Mouse (Mus musculus): ENCODE results near the gene Nectin3. TPM values are rescaled to one million over a fixed set of nuclear protein-coding genes. Genes with fewer than 3 reads are reported as not detected.
"Not testable (repeated sequence)": the region's sequence is repeated elsewhere in the genome, so short reads cannot be mapped to it uniquely, and the experiment has no call there.

Gene Nectin3
- total and polyA plus RNA-seq, 2 experiments from 2014 or later, result 8.6 to 28.7 TPM

DNA sequence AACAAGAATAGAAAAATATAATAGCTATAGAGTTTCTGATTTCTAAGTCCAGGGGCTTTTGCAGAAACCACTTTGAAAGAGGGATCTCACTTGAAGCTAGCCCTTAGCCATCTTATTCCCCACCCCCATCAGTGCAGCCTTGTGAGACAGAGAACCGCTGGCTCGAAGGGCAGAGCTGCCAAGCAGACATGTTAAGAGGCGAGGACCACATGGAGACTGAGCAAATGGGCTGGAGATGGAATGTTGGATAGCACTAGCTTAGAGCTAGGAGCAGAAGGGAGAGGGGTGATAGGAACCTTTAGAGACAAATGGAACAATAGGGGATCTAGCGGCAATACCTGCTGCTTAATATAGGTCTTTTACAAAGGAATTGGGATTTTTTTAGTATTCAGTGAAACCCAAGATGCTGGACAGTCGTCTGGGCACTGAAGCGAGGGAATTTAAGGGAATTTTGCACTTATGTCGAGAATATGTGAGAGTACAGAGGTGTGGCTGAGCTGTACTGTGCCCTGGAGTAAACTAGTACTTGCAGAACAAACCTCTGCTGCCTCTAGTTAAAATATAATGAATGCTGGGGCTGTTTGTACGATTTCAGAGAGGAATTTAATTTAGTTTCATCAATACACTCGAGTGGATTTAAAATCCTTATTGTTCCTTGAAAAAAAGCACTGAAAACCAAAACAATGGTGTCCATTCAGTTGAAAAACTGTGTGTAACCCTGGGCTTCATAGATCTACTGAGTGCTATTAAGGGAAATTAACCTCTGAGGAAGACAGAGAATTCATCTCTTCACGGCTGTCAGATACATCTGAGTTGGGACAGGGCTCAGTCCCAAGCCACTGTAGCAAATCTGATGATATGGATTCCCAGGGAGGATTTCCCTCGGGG, 109.6 kb downstream of the Nectin3 start:
- Histone ChIP-seq H3K27me3 (ENCODE audit: control insufficient read depth, insufficient read depth, low read length) (no peaks in the 10 kb centered on the region), H3K4me1 (ENCODE audit: control insufficient read depth, insufficient read depth) (peaks cover 15% of the 10 kb centered on the region), H3K36me3 (replicated peaks; ENCODE audit: control insufficient read depth, insufficient read depth, low read length) (no peaks in the 10 kb centered on the region), H3K27ac (ENCODE audit: low read depth) (no peak overlapping the region), H3K4me3 (ENCODE audit: low read depth, low read length) (no peak overlapping the region), H3K9me3 (replicated peaks; ENCODE audit: control insufficient read depth, low read length) (no peaks in the 10 kb centered on the region), H3K4me2 (ENCODE audit: low read depth, low read length) (no peak overlapping the region), H3K9ac (replicated peaks; ENCODE audit: low read depth, low read length) (no peak overlapping the region)
- DNase-seq (ENCODE audit: low spot score) (no peak), ATAC-seq (ENCODE audit: insufficient read depth, low read depth) (no peak)
- 63% methylated on average over 11 of the region's 11 CpGs for WGBS
- TF ChIP-seq CTCF (IDR thresholded peaks at IDR 0.05; ENCODE audit: low read depth) (no peak), EP300 (IDR thresholded peaks at IDR 0.05; ENCODE audit: low read depth) (no peak)

DNA sequence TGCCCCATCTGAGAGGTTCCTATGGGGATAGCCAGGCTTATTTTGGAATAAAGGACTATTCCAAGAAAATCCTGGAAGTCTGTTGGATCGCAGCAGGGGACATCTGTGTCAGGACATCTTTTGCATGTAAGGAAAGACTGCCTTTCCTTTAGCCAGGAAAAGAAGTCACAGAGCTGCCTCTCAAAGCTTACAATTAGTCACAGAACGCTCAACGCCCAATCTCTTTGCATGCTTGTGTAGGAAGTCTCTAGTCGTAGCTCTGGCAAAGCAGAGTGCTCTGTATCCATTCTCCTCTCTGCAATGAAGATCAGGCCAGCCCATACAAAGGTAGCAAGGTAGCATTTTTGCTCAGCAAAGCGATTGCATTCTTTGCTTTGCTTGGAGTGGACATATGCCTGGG, 114.0 kb downstream of the Nectin3 start:
- ATAC-seq (ENCODE audit: insufficient read depth, low read depth), result no peak
- WGBS, result 73% methylated on average over 5 of the region's 5 CpGs

GRCm38 (mm10) chr16:46383344-46383743, 115.0 kb downstream of the Nectin3 start:
- H3K27ac ChIP-seq (ENCODE audit: low read depth), result no peak overlapping the region
- TF ChIP-seq EP300 (IDR thresholded peaks at IDR 0.05; ENCODE audit: low read depth) (no peak), CTCF (IDR thresholded peaks at IDR 0.05; ENCODE audit: low read depth) (no peak)
- H3K9me3 ChIP-seq (replicated peaks; ENCODE audit: control insufficient read depth, low read length), result no peaks in the 10 kb centered on the region
- DNase-seq (ENCODE audit: low spot score), result no peak
- H3K4me3 ChIP-seq (ENCODE audit: low read depth, low read length), result no peak overlapping the region
- no peak for ATAC-seq (ENCODE audit: insufficient read depth, low read depth)
- no peak overlapping the region for H3K4me2 ChIP-seq (ENCODE audit: low read depth, low read length)
- WGBS, result 81% methylated on average over 4 of the region's 4 CpGs
- no peaks in the 10 kb centered on the region for H3K27me3 ChIP-seq (ENCODE audit: control insufficient read depth, insufficient read depth, low read length)
- H3K4me1 ChIP-seq (ENCODE audit: control insufficient read depth, insufficient read depth), result no peaks in the 10 kb centered on the region
- no peak overlapping the region for H3K9ac ChIP-seq (replicated peaks; ENCODE audit: low read depth, low read length)
- H3K36me3 ChIP-seq (replicated peaks; ENCODE audit: control insufficient read depth, insufficient read depth, low read length), result no peaks in the 10 kb centered on the region

More for the DNA sequence above, 114.0 kb downstream of the Nectin3 start:
- DNase-seq (ENCODE audit: low spot score), result no peak
- H3K36me3 ChIP-seq (replicated peaks; ENCODE audit: control insufficient read depth, insufficient read depth, low read length), result no peaks in the 10 kb centered on the region
- H3K27me3 ChIP-seq (ENCODE audit: control insufficient read depth, insufficient read depth, low read length), result no peaks in the 10 kb centered on the region
- H3K9me3 ChIP-seq (replicated peaks; ENCODE audit: control insufficient read depth, low read length), result no peaks in the 10 kb centered on the region
- no peaks in the 10 kb centered on the region for H3K4me1 ChIP-seq (ENCODE audit: control insufficient read depth, insufficient read depth)
- no peak overlapping the region for H3K27ac ChIP-seq (ENCODE audit: low read depth)
- no peak overlapping the region for H3K4me2 ChIP-seq (ENCODE audit: low read depth, low read length)
- no peak overlapping the region for H3K4me3 ChIP-seq (ENCODE audit: low read depth, low read length)
- H3K9ac ChIP-seq (replicated peaks; ENCODE audit: low read depth, low read length), result no peak overlapping the region
- TF ChIP-seq EP300 (IDR thresholded peaks at IDR 0.05; ENCODE audit: low read depth) (no peak), CTCF (IDR thresholded peaks at IDR 0.05; ENCODE audit: low read depth) (no peak)

GRCm38 (mm10) chr16:46376575-46376974, 121.8 kb downstream of the Nectin3 start:
- WGBS, result 27% methylated on average over 3 of the region's 3 CpGs
- no peak for ATAC-seq (ENCODE audit: insufficient read depth, low read depth)

GRCm38 (mm10) chr16:46362022-46362421, 136.3 kb downstream of the Nectin3 start:
- Histone ChIP-seq H3K9ac (replicated peaks; ENCODE audit: low read depth, low read length) (no peak overlapping the region), H3K36me3 (replicated peaks; ENCODE audit: control insufficient read depth, insufficient read depth, low read length) (no peaks in the 10 kb centered on the region), H3K4me2 (ENCODE audit: low read depth, low read length) (peak overlapping the region; percentile 25; the same call in 1 of the 2 replicates), H3K4me1 (ENCODE audit: control insufficient read depth, insufficient read depth) (0 out of 2 replicates have a peak, but pooled peaks cover 4% of the 10 kb centered on the region), H3K27me3 (ENCODE audit: control insufficient read depth, insufficient read depth, low read length) (no peaks in the 10 kb centered on the region), H3K4me3 (ENCODE audit: low read depth, low read length) (no peak overlapping the region), H3K27ac (ENCODE audit: low read depth) (no peak overlapping the region), H3K9me3 (replicated peaks; ENCODE audit: control insufficient read depth, low read length) (peaks cover 4% of the 10 kb centered on the region; the same call in 1 of the 2 replicates)
- DNase-seq (ENCODE audit: low spot score), result no peak
- WGBS, result 42% methylated on average over 6 of the region's 6 CpGs
- TF ChIP-seq EP300 (IDR thresholded peaks at IDR 0.05; ENCODE audit: low read depth) (no peak), CTCF (IDR thresholded peaks at IDR 0.05; ENCODE audit: low read depth) (no peak)
- no peak for ATAC-seq (ENCODE audit: insufficient read depth, low read depth)

More at GRCm38 (mm10) chr16:46376575-46376974, 121.8 kb downstream of the Nectin3 start:
- Histone ChIP-seq H3K27me3 (ENCODE audit: control insufficient read depth, insufficient read depth, low read length) (no peaks in the 10 kb centered on the region), H3K4me2 (ENCODE audit: low read depth, low read length) (no peak overlapping the region), H3K4me3 (ENCODE audit: low read depth, low read length) (no peak overlapping the region), H3K9ac (replicated peaks; ENCODE audit: low read depth, low read length) (no peak overlapping the region), H3K4me1 (ENCODE audit: control insufficient read depth, insufficient read depth) (no peaks in the 10 kb centered on the region), H3K27ac (ENCODE audit: low read depth) (no peak overlapping the region), H3K36me3 (replicated peaks; ENCODE audit: control insufficient read depth, insufficient read depth, low read length) (no peaks in the 10 kb centered on the region), H3K9me3 (replicated peaks; ENCODE audit: control insufficient read depth, low read length) (no peaks in the 10 kb centered on the region)
- TF ChIP-seq EP300 (IDR thresholded peaks at IDR 0.05; ENCODE audit: low read depth) (no peak), CTCF (IDR thresholded peaks at IDR 0.05; ENCODE audit: low read depth) (no peak)
- DNase-seq (ENCODE audit: low spot score), result no peak

- H3K9ac ChIP-seq (replicated peaks; ENCODE audit: low read depth, low read length); H3K4me1 ChIP-seq (ENCODE audit: control insufficient read depth, insufficient read depth); H3K4me3 ChIP-seq (ENCODE audit: low read depth, low read length); H3K36me3 ChIP-seq (replicated peaks; ENCODE audit: control insufficient read depth, insufficient read depth, low read length); H3K4me2 ChIP-seq (ENCODE audit: low read depth, low read length); H3K27me3 ChIP-seq (ENCODE audit: control insufficient read depth, insufficient read depth, low read length); DNase-seq (ENCODE audit: low spot score); ATAC-seq (ENCODE audit: insufficient read depth, low read depth); H3K9me3 ChIP-seq (replicated peaks; ENCODE audit: control insufficient read depth, low read length); H3K27ac ChIP-seq (ENCODE audit: low read depth): not testable (repeated sequence)
- 75% methylated on average over 2 of the region's 2 CpGs for WGBS
These were observed 140.7 kb downstream of the Nectin3 start for GRCm38 (mm10) chr16:46357658-46358057.

All from heart, postnatal 0 days (tissue).